Mouse (Mus musculus) mature B cell (primary cell): Measurements from ENCODE around the gene Zfp324.

Experiments used
- in situ Hi-C: fragments of 300-500 bp; cut with MboI; formaldehyde crosslinking; loops from 2 replicates; pipeline ENCODE4 v1.14.3; 2019

Gene Zfp324

GRCm38 (mm10) chr7:12966104-12966845 is 637 bp downstream of the Zfp324 start:
- in situ Hi-C loops = no loop called here

DNA sequence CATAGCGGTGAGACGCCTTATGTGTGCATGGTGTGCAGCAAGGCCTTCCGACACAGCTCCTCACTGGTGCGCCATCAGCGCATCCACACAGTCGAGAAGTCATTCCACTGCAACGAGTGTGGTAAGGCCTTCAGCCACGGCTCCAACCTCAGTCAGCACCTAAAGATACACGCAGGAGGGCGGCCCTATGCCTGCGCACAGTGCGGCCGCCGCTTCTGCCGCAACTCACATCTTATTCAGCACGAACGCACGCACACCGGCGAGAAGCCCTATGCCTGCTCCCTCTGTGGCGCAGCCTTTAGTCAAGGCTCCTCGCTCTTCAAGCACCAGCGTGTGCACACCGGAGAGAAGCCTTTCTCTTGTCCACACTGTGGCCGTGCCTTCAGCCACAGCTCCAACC is 5.3 kb downstream of the Zfp324 start:
- in situ Hi-C loops = no loop called here

GRCm38 (mm10) chr7:12977682-12978389 is 12.2 kb downstream of the Zfp324 start, which contains the start of gene Zfp446:
TSS of gene Zfp446 (plus strand) at chr7:12977848.
- in situ Hi-C loops = no loop called here

DNA sequence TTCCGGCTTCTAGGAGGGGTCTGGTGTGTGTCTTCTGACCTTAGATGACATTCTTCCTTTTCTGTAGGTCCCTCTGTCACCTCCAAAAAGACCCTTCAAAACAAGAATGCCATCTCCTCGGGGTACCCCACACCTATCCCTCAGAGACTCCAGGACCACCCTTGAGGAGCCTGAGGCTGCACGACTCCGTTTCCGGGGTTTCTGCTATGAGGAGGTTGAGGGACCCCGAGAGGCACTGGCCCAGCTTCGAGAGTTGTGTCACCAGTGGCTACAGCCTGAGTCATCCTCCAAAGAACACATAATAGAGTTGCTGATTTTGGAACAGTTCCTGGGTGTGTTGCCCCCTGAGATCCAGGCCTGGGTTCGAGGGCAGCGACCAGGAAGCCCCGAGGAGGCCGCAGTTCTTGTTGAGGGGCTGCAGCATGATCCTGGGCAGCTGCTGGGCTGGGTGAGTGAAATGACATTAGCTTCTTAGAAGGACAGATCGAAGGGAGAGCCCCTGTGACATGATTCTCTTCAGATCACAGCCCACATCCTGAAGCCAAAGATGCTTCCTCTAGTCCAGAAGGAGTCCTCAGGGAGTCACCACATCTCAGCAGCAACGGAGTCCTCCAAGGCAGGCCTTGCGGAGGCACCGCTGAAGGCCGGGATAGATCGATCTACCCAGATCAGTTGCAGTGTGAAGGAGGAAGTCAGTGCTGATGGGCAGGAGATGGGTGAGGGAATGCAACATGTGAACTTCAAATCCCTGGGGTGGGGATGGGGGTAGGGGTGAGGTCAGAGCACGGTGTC is 13.5 kb downstream of the Zfp324 start:
- in situ Hi-C loops = no loop called here

DNA sequence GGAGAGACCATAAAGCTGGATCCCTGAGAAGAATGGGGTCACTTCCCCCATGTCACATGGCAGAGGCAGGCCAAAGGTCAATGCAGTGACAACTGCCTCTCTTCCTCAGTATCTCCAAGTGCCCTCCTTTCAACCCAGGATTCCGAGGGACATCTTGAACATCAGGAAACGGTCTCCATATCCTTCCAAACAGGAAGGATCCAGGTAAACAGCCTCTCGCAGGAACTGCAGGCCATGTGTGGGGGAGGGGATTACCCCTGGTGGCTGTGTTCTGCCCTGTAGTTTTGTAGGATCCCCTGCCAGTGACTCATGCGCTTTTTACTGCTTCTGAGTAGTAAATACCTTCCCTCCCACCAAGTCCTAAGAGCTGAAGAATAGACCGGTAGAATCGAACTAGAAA is 14.1 kb downstream of the Zfp324 start:
- in situ Hi-C loops = no loop called here

DNA sequence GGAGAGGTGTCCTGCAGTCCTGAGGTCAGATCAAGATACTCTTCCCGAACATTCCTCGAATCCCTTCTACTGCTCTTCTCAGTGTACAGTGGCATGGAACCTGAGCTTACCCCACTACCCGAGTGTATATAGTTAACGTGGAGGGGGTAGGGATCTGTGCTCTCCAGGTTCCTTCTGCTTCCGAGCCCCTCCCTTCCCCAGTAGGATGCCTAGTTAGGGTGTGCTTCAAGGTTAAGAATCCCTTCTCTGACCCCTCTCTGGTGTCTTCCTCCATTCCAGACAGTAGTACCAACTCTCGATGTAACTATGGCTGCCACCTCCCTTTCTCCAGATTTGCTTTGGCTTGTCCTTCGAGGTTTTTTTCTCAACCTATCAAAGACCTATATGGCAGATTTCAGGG is 14.7 kb downstream of the Zfp324 start:
- in situ Hi-C loops = no loop called here

DNA sequence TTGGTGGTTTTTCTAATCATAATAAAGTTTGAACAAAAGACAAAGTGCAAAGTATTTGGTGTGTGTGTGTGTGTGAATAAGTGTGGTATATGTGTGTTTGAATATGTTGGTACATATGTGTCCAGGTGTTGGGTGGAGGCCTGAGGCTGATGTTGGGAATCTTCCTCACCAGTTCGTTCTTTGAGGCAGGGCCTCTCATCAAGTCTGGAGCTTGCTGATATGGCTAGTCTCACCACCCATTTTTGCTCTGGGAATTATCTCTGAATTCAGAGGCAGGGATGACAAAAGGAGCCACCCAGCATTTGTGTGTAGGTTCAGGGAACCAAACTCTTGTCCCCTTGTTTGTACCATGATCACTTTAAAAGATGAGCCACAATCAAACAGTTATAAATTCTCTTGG is 20.1 kb downstream of the Zfp324 start:
- in situ Hi-C loops = no loop called here

GRCm38 (mm10) chr7:12986906-12987305 is 21.3 kb downstream of the Zfp324 start:
- in situ Hi-C loops = no loop called here

- in situ Hi-C loops = no loop called here
Measured at GRCm38 (mm10) chr7:12987409-12988189, 22.0 kb downstream of the Zfp324 start.

DNA sequence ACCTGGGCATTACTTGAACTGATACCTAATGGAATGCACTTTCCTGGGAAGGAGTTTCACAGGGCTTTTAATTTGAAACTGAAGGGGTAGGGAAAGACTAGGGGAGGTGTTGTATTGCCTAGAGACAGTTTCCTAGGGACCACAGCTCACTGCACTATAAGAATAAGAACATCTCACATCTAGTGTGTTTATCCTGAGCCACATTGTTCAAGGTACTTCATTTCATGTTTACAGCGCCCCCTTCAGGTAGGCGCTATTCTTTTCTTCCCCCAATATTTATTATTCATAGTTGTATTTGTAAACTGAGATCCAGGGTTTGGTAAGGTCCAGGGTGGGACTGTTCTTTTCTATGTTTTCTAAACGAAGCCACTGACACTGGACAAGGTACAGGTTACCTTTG is 26.6 kb downstream of the Zfp324 start:
- in situ Hi-C loops = no loop called here

- in situ Hi-C loops = no loop called here
Measured at GRCm38 (mm10) chr7:12993148-12993547, 27.5 kb downstream of the Zfp324 start.

- in situ Hi-C loops = no loop called here
Measured at GRCm38 (mm10) chr7:12995862-12996261, 30.2 kb downstream of the Zfp324 start.

DNA sequence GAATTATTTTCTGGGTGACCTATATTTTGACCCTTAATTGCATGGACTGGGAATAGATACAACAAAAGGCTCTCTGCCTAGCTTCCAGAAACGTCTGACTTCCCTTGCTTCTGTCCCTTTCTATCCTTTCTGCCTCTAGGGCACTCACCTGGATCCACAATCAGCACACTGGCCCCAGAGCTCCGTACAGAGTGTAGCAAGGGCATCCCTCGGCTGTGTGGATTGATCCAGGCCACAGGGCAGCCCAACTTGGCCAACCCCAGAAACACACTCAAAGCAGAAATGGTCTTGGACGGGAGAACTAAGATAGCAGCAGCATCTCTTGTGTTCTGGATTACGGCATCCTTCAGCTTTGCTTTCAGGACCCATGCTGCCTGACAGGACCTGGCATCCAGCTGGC is 31.6 kb downstream of the Zfp324 start:
- in situ Hi-C loops = no loop called here

GRCm38 (mm10) chr7:12998053-12998452 is 32.4 kb downstream of the Zfp324 start, which contains the start of gene Slc27a5:
TSS of gene Slc27a5 (minus strand) at chr7:12998192.
- in situ Hi-C loops = no loop called here

DNA sequence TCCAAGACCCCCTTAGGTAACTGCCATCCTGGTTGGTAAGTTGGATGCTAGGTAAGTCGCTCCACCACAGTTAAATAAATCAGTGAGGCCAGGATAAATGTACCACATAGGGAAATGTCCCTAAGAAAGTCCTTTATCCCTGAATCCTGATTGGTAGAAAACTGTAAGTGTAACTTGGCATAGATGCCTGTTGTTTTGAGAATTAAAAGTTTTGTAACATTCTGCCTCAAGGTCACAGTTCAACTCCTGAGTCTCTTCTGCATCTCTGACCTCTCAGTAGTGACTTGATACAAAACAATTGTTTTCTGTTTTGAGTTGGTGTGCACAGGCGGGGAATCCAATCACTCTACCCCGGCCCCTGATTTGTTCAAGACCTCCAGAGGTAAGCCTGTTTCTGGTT is 33.2 kb downstream of the Zfp324 start, which contains the start of gene Trim28:
Gene Trim28, plus strand, starts transcription at position 264 of the 400 bp plus-strand sequence.
- in situ Hi-C loops = no loop called here

DNA sequence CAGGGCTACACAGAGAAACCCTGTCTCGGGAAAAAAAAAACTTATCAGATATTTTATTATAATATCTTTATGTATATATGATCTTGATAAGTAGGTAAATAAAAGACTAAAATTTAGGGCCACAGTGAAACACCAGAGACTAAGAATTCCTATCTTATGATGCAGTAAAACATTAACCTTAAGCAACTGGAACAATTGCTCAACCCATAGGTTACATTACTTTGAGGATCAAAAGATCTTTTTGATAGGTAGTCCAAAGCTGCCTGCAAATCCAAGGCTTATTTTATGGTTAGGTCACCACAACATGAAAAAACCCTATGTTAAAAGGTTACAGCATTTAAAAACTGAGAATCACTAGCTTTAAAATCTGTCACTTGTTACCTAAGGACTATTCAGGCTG is 35.9 kb downstream of the Zfp324 start:
- in situ Hi-C loops = loop anchor here (25.0 kb wide), 1 partner anchor 514 kb away; the partner anchor contains the start of gene Zfp606

GRCm38 (mm10) chr7:13003380-13003779 is 37.7 kb downstream of the Zfp324 start:
- in situ Hi-C loops = loop anchor here (25.0 kb wide), 1 partner anchor 516 kb away; the partner anchor contains the start of gene Zfp606

GRCm38 (mm10) chr7:13006011-13006410 is 40.4 kb downstream of the Zfp324 start:
- in situ Hi-C loops = loop anchor here (5.0 to 25.0 kb wide), 2 partner anchors 36 to 519 kb away; partner anchors contain the start of gene Zfp606

GRCm38 (mm10) chr7:13006531-13006930 is 40.9 kb downstream of the Zfp324 start:
- in situ Hi-C loops = loop anchor here (5.0 to 25.0 kb wide), 2 partner anchors 36 to 519 kb away; partner anchors contain the start of gene Zfp606

DNA sequence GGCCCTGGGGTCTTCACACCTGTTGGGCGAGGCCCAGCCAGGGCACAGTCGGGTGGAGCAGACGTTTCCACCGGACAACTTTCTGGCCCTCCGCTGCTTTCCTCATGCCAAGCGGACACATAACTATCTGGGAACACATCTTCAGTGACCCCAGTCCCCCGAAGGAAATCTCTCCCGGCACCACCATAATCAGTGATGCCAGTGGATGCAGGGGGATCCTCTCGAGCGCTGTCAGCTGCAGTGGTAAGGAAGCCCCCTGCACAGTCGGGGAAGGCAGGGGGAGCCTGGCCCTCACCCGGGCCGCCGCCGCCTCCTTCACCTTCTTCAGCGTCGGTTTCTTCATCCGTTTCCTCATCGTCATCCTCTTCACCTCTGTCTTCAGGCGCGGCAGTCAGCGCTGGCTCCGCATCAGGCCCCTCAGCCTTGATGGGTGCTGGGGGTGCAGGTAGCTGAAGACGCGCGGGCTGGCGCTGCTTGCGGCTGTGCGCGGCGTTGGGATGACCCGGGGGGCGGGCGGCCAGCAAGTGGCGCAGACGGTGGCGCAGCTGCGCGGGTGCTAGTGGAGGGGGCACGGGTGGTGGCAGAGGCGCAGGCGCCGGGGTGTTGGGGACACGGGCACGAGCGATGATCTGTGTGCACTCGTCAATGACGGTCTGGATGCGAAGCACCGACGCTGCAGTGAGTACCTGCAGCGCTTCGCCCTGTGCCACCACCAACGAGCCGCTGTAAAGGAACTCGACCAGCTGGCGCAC is 41.9 kb downstream of the Zfp324 start:
- in situ Hi-C loops = loop anchor here (5.0 to 25.0 kb wide), 2 partner anchors 35 to 520 kb away; partner anchors contain the start of gene Zfp606
